Mouse (Mus musculus) small intestine, adult 2 months (tissue): ENCODE measurements around the gene Lama2.

Source experiments
- CTCF ChIP-seq: fragments of 200-500 bp; IDR thresholded peaks from 2 replicates; pipeline ENCODE4 v1.5.1; 2012; ENCODE audit warnings: low read depth, mild to moderate bottlenecking, control low read depth, inconsistent platforms, low read length, moderate library complexity, mixed read lengths; ENCODE audit not compliant: insufficient replicate concordance, insufficient read length; ENCODE audit errors: extremely low read depth
- POLR2A ChIP-seq: fragments of 200-500 bp; IDR thresholded peaks from 2 replicates; pipeline ENCODE4 v1.6.1; 2012; ENCODE audit warnings: low read depth, mild to moderate bottlenecking, control low read depth, inconsistent platforms, low read length, moderate library complexity

DNA sequence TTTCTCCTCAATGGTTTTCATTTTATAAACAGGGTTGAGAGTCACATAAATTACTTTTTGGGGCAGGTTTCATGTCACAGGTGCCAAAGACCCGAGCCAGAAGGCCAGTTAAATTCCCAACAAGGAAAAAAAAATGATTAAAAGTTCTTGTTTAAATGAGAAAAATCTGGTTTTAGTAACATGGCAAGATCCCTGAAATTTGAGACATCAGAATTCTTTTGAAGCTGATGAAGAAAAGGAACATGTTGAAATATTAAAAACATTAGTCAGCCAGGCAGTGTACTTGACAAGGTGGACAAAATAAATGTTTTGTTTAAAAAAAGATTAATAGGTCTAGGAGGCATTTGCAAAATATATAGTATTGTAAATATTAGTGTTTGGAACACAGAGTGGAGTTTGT is 634.1 kb downstream of the Lama2 start:
- TF ChIP-seq CTCF (no peak), POLR2A (no peak)
